Mouse (Mus musculus): ENCODE measurements around the gene Yipf2.

DNA sequence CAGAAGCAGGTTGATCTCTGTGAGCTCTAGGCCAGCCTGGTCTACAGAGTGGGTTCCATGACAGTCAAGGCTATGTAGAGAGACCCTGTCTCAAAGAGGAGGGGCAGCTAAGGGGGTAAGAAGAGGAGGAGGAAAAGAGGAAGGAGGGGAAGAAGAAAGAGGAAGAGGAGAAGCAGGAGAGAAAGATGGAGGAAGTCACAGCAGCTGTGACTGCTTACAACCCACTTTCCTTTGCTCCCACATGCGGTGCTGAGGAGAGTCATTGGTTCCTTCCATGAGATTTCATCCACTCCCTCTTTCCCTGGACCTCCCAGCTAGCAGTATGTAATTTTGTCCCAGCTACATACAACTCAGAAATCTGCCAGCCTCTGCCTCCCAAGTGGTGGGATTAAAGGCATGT, 14.0 kb upstream of the Yipf2 start:
- TF ChIP-seq GATA1 (IDR thresholded peaks at IDR 0.05; ENCODE audit: borderline replicate concordance, low read length) (no peak), CTCF (IDR thresholded peaks at IDR 0.05; ENCODE audit: low read depth, low read length) (no peak)

All from G1E (cell line).